Mouse (Mus musculus) T-helper 1 cell (primary cell): ENCODE results near the gene Prpf8.
"Not testable (repeated sequence)": the region's sequence is repeated elsewhere in the genome, so short reads cannot be mapped to it uniquely, and the experiment has no call there.

ENCODE experiments used
- in situ Hi-C: fragments of 300-600 bp; cut with MboI, MseI; formaldehyde crosslinking; loops from one replicate; pipeline ENCODE4 v1.15.1; 2025; ENCODE audit warnings: high pct_unique_total_duplicates

Gene Prpf8

GRCm38 (mm10) chr11:75486601-75487285, at the start of gene Prpf8:
Prpf8 (plus strand) TSS chr11:75486816.
- in situ Hi-C loops, result no loop called here

- in situ Hi-C loops, result no loop called here
Observed at GRCm38 (mm10) chr11:75438194-75438593, 48.4 kb upstream of the Prpf8 start.

- in situ Hi-C loops, result no loop called here
Observed at GRCm38 (mm10) chr11:75438804-75439203, 47.8 kb upstream of the Prpf8 start.

DNA sequence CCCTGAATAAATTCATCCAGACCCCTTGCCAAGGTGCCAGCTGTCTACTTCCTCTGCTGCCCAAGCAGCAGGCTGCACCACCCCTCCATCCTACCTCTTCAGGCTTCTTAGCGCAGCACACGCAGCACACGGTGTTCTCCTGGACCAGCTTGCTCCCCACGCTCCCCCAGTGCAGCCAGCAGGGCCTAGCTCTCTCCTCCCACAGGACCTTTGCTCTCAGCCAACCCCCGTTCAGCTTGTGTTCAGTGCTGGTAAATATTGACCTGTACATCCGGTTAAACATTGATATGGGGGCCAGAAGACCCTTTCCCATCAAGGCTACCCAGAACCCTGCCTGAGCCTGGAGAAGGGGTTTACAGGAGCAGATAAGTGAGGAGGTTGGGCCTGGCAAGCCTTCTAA, 47.3 kb upstream of the Prpf8 start, which contains the start of gene Serpinf2:
Gene Serpinf2 (minus strand): TSS at position 229 of the 400 bp plus-strand sequence.
- in situ Hi-C loops, result no loop called here

GRCm38 (mm10) chr11:75439951-75440350, 46.7 kb upstream of the Prpf8 start:
- in situ Hi-C loops, result no loop called here

GRCm38 (mm10) chr11:75441034-75441433, 45.6 kb upstream of the Prpf8 start:
- in situ Hi-C loops, result no loop called here

DNA sequence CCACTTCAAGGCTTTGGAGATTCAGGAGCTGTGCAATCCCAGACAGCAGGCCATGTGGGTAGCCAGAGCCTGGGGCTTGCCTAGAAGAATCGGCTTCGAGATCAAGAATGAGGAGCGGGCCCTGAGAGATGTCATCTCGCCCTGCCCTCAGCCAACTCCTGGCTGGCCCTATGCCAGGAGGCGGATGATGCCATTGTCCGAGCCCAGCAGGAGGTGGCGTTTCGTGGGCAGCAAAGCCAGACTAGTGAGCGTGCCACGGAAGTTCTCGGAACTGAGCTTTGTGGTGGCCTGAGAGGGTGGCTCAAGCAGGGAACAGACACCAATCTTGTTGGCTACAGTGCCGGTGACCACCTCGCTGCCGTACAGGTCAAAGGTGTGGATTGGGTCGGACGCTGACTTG, 45.0 kb upstream of the Prpf8 start:
- in situ Hi-C loops, result no loop called here

DNA sequence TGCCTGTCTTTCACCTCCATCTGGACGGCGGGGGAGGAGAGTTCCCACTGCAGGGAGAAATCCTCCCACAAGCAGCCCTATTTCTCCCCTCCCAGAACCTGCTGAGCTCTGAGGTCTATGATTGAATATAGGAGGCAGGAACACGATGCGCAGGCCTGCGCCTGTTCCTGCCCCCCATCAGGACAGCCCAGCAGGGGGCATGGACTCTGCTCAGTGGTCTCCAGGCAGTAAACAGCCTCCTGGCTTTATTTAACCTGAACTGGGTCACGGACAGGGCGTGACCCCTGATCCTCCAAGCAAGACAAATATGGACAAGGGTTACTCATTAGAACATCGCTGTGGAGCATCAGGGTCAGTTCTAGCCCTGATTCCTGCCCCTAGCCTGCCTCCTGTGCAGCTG, 42.9 kb upstream of the Prpf8 start:
- in situ Hi-C loops, result no loop called here

- in situ Hi-C loops, result no loop called here
Observed at GRCm38 (mm10) chr11:75448575-75448974, 38.0 kb upstream of the Prpf8 start.

- in situ Hi-C loops, result no loop called here
Observed at GRCm38 (mm10) chr11:75449695-75450094, 36.9 kb upstream of the Prpf8 start.

GRCm38 (mm10) chr11:75450304-75450908, 36.2 kb upstream of the Prpf8 start:
- in situ Hi-C loops, result no loop called here

DNA sequence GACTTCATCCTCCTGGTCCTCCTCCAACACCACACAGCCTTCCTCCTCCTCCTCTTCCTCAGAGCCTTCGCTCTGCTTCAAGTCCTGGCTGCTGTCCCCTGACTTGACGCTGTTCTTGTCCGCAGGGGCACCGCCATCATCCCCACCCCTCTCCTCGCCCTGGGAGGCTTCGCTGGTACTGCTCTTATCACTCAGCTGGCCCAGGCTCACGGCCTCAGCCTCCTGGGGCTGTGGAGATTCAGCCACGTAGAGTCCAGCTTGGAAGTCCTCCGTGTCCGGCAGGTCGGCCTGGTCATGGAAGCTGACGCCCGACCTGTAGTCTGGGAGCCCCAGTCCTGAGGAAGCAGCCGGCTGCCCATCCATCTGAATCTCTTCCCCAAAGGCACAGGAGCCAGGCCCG, 35.7 kb upstream of the Prpf8 start:
- in situ Hi-C loops, result no loop called here

DNA sequence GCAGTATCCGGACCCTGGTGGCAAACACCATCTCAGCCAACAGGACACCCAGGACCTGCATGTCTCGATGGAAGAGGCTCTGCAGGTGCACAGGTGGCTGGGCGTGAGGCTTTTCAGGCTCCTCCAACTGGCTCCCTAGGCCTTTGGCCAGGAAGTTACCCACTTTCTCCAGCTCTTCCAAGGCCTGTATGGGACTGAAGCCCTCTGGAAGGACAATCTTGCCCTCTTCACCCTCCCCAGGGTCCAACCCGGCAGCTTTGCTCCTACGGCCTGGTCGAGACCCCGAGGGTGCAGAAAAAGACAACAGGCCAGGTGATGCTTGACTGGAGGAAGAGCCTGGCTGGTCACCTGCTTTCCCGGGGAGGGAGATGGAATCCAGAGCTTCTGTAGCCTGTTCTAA, 34.5 kb upstream of the Prpf8 start:
- in situ Hi-C loops, result no loop called here

- in situ Hi-C loops, result no loop called here
Observed at GRCm38 (mm10) chr11:75452812-75453557, 33.6 kb upstream of the Prpf8 start.

DNA sequence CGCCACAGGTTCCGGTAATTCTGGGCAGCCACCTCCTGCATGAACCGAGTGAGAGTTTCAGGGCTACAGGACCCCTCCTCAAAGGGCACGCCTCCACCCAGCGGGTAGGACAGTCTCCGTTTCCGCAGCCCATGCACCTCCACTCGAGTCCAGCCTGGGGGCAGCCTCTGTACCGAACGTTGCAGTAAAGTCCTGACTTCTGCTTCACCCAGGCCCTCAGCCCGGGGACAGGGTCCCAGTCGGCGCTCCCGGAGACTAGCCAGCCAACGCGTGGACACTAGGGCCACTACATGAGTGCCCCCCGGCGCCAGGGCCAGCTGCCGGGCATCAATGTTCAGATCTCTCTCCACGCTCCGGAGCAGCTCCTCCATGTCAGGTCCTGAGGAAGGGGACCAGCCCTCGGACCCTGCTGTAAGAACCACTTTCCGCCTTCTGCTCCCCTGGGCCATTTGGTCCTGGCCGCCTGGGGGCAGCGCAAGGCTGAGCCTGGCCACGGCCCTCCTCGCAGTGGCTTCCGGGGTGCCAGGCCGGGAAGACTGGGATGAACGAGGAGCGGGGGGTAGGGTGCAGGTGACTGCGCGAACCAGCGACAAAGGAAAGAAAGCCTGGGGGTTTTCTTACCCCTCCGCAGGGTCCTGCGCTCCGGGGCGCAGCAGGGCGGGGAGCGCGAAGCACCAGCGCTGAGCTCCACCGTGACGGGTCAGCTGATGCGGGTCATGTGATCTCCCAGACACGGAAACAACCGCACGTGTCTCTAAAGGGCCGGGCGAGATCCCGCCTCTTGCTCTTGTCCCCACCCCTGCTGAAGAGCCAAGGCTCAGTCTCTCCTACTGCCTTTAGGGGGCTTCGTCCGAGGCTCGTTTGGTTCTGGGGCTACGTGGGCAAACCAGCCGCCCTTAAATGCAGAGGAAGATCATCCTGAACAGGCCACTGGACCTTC, 32.4 kb upstream of the Prpf8 start, which contains the start of gene Wdr81:
Gene Wdr81 (minus strand): TSS at position 727 of the 940 bp plus-strand sequence.
- in situ Hi-C loops, result no loop called here

DNA sequence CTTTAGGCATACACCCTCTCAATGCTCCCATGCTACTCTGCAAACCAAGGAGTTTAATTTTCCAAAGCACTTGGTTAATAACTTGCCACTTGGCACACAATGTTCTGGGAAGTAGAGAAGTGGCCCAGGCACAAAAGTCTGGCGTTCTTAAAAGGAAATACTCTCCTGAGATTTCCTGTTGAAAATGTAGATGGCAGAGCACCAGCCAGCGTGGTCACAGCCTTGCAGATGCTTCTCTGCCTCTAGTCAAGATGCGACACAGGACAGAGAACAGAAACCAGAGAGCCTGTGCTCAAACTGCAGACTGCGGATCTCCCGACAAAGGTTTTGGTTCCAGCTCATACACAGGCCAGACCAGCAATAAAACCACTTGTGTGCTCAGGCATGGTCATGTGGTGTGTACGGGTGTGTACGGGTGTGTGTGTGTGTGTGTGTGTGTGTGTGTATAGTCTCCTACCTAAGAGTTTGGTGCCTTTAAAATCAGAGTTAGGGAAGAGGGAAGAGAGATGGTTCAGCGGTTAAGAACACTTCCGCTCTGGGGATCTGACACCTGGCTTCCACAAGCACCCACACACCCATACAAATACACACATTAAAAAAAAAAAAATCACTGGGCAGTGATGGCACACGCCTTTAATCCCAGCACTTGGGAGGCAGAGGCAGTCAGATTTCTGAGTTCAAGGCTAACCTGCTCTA, 31.4 kb upstream of the Prpf8 start:
- in situ Hi-C loops, result no loop called here

DNA sequence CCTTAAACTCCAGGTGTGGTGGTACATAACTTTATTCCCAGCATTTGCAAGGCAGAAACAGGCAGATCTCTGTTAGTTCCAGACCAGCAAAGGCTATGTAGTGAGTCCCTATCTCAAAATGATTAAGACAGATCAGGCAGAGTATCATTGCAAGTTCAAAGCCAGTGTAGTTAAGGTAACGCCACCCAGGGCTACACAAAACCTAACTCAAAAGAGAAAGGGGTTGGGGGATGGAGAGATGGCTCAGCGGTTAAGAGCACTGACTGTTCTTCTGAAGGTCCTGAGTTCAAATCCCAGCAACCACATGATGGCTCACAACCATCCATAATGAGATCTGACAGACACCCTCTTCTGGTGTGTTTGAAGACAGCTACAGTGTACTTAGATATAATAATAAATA, 30.6 kb upstream of the Prpf8 start:
- in situ Hi-C loops, result not testable (repeated sequence)

- in situ Hi-C loops, result no loop called here
Observed at GRCm38 (mm10) chr11:75456440-75456871, 30.2 kb upstream of the Prpf8 start.

DNA sequence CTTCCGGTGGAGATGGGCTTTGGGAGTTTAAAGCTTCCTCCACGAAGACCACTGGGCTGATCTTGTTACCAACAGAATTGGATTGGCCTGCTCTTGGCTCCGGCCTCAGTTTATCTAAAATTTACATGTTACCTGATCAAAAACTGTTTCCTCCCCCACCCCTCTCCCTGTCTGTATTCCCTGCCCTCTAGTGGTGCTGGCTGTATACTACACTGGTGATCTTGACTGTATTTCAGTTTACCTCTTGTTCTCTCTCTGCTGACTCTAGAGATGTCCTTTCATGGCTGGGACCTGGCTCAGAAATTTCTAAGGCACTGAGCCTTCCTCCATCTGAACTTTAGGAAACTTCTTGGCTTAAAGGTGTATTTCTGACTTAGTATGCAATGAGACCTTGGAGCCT, 28.4 kb upstream of the Prpf8 start:
- in situ Hi-C loops, result no loop called here

GRCm38 (mm10) chr11:75458628-75459041, 28.0 kb upstream of the Prpf8 start:
- in situ Hi-C loops, result no loop called here
